Mouse (Mus musculus) layer of hippocampus, adult 18-20 months (tissue): ENCODE data around the gene Garem2. TPM values are rescaled to one million over a fixed set of nuclear protein-coding genes. Genes with fewer than 3 reads are reported as not detected.

ENCODE experiments used
- DNase-seq, 2 experiments: peaks; one replicate each; pipeline ENCODE4 v3.0.0; 2022; ENCODE audit warnings: low spot score in 2 of 2
- total RNA-seq, 2 experiments: library from RNA; stranded (reverse); gene quantifications; 2 replicates each; pipeline ENCODE4 v1.2.3; 2021

The Garem2 gene
- total RNA-seq, 2 experiments from 2014 or later, result 10.9 to 11.3 TPM

- DNase-seq, result no peak
These were observed 6.2 kb downstream of the Garem2 start for GRCm38 (mm10) chr5:30111126-30111525.

DNA sequence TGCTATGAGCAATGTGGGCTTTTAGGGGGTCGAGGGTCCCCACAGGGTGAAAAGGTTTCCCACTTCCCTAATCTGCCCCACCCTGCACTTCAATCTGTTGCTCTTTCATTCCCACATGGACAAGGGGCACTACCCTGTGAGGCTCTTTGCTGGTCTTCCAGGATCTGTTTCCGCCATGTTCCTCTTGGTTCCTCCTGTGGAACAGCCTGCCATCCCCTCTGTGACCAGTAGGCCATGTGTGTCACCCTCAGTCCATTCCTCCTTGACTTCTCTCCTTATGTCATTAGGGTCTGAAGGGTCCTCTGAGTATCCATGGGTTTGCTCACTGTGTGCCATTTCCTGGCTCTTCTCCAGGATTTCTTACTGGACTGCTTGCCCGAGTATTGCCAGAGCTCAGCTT is 6.8 kb downstream of the Garem2 start:
- no peak for DNase-seq

DNA sequence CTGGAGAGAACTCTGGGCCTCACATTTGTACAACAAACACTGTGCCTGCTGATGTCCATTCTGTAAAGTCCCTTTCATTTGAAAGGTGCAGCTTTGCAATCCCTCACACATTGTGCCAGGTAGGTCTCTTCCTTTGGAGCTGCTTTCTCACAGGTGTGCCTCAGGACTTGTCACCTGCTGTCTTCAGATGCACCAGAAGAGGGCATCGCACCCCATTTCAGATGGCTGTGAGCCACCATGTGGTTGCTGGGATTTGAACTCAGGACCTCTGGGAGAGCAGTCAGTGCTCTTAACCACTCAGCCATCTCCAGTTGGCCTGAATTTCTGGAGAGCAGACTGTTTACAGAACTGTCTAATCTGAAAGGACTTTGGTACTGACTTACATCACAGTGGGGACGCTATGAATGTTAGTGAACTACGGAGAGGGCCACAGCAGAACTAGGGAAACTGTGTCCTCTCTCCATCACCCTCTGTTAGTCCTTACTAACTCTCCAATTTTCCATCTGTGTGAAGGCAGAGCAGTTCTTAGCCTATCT is 7.6 kb downstream of the Garem2 start:
- no peak for DNase-seq

DNA sequence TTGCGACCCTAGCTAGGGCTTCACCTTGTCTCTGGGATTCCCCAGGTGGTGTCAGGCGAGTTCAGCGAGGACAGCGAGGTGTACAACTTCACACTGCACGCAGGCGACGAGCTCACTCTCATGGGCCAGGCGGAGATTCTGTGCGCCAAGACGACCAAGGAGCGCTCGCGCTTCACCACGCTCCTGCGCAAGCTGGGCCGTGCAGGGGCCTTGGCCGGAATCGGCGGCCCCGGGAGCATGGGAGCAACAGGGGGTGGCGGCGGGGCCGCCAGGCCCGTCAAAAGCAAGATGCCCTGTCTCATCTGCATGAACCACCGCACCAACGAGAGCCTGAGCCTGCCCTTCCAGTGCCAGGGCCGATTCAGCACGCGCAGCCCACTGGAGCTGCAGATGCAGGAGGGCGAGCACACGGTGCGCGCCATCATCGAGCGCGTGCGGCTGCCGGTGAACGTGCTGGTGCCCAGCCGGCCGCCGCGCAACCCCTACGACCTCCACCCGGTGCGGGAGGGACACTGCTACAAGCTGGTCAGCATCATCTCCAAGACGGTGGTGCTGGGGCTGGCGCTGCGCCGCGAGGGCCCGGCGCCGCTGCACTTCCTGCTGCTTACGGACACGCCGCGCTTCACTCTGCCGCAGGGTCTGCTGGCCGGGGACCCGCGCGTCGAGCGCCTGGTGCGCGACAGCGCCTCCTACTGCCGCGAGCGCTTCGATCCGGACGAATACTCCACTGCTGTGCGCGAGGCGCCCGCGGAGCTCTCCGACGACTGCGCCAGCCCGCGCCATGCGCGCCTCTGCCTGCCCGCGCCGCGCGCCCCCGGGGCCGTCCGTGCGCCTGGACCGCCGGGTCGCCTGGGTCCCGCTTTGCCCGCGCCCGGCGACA is 9.2 kb downstream of the Garem2 start:
- DNase-seq, result peak; percentile 22 to 63

DNA sequence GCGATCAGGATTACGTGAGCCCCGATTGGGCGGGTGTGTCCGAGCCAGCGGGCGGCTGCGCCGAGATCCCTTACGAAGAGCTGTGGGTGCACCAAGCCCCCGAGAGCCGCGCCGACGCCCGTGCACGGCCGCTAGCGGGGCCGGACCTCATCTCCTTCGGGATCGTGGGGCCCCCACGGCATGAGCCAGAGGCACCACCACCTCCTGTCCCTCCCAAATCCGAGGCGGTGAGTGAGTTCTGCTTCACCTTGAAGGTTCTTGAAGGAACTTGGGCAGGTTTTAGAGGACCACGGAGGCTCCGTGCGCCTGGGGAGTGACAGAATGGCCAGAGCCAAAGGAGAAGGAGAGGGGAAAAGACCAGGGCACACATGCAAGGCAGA is 9.8 kb downstream of the Garem2 start:
- DNase-seq, result no peak

DNA sequence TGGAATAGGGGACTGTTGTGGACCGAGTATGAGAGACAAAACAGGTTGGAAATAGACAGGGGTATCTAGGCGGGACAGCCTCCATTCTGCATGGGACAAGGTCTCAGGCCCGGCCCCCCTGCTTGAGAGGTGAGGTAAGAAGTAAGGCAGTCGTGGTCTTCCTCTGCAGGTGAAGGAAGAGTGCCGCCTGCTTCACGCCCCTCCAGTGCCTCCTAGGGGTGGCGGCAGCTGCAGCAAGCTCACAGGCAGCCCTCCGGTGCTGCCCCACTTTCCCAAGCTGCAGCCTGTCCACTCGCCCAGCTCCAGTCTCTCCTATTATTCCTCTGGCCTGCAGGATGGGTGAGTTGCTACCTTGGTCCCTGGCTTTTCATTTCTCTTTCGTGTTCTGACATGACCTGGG is 10.8 kb downstream of the Garem2 start:
- no peak for DNase-seq

- no peak for DNase-seq
These were observed 13.1 kb downstream of the Garem2 start for GRCm38 (mm10) chr5:30118018-30118417.

- DNase-seq, result no peak
These were observed 14.2 kb downstream of the Garem2 start for GRCm38 (mm10) chr5:30119163-30119562.

GRCm38 (mm10) chr5:30120106-30120505 is 15.1 kb downstream of the Garem2 start:
- DNase-seq, result no peak

GRCm38 (mm10) chr5:30122481-30122880 is 17.5 kb downstream of the Garem2 start:
- DNase-seq, result no peak

GRCm38 (mm10) chr5:30125587-30125986 is 20.6 kb downstream of the Garem2 start:
- DNase-seq, result no peak

DNA sequence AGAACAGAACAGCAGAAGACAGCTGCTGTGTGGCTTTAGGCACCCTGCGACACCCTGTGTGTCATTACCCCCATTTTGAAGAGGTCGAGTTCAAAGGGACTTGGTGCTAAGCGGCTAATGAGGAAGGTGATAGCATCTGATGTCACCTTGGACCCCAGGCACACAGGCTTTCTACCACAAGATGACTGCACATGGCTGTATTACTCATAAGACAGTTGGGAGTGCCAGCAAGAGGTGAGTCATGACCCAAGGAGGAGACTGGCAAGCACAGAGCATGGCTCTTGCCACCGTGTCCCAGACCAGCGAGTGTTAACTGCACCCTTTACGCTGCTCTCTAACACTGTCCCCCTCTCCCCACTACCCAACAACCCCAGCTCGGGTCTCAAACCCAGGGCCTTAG is 21.8 kb downstream of the Garem2 start:
- no peak for DNase-seq

GRCm38 (mm10) chr5:30127921-30128597 is 23.1 kb downstream of the Garem2 start:
- DNase-seq, result no peak

GRCm38 (mm10) chr5:30128680-30129079 is 23.7 kb downstream of the Garem2 start:
- no peak for DNase-seq

DNA sequence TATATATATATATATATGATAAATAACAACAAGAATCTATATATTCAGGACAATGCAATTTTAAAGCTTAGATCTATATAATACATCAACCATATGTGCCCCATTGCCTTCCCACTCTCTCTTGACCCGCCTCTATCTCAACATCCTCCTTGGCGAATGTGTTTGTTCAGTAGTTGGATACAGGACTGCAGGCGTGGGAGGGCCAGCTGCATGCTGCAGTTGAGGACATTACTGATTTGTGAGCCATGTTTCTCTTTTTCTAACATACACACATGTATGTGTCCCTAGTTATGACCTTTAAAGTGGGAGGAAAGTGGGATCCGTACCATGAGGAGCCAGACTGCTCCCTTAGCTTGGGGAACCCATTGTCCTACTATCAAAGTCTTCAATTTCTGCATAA is 26.3 kb downstream of the Garem2 start:
- no peak for DNase-seq

GRCm38 (mm10) chr5:30132173-30132572 is 27.2 kb downstream of the Garem2 start:
- DNase-seq, result no peak

- no peak for DNase-seq
These were observed 30.8 kb downstream of the Garem2 start for GRCm38 (mm10) chr5:30135711-30136231.

DNA sequence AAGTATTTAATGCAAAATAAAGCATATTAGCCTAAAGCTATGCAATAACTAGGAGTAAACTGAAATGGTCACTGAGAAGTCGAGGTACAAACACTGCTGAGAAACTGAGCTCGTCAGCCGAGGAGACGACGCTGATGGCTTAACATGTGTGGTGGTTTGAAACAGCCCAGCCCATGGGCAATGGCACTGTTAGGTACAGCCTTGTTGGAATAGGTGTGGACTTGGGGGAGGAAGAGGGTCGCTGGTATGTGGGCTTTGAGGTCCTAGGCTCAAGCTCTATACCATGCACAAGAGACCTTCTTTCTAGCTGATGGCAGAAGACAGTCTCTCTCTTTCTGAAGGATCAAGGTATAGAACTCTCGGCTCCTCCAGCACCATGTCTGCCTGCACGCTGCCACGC is 32.3 kb downstream of the Garem2 start:
- DNase-seq, result no peak

DNA sequence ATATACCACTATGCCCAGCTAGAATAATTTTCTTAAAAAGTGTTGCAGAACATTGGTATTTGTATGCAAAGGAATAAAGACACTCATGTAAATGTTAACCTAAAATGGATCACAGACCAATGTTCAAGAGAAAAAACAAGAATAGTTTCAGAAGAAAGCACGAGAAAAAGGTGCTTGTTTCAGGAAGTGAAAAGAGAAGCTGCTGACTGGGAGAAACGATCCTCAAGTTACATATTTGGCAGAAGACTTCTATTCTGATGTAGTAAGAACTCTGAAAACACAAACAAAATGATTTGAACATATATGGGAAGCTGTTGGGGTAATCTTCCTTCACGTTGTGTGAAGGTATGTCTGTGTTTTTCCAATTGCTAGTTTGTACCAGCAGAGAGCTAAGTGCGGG is 33.2 kb downstream of the Garem2 start:
- no peak for DNase-seq

DNA sequence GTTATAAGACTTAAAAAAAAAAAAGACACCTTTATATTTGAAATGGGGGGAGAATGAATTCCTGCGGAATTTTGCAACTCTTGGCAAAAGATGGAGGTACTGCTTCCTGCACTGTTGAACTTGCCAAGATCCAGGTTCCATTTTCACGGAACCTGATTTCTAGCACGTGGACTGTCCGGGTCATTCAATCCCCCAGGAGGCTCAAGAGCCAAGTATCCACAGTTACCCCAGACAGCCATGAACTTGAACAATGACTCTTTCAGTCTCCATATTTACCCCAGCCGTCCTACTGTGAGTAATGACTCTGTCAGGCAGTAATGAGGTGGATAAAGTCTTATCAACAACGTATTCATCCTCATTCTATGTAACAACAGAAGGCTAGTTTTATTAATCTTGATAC is 41.6 kb downstream of the Garem2 start:
- DNase-seq, result no peak

GRCm38 (mm10) chr5:30148133-30148920 is 43.4 kb downstream of the Garem2 start:
- DNase-seq, result no peak
